Mouse (Mus musculus) forebrain, embryonic 12.5 days (tissue): Measurements from ENCODE around the gene Serpine2. TPM values are rescaled to one million over a fixed set of nuclear protein-coding genes. Genes with fewer than 3 reads are reported as not detected.
A peak's percentile ranks its signal among the peaks of the same experiment; 100 is the strongest.

Source experiments
- ATAC-seq: fragments of 200-750 bp; cut with Nextera tagmentation; 2 replicates; pipeline ENCODE4 v1.8.0; 2017; ENCODE audit warnings: moderate TSS enrichment; ENCODE audit not compliant: low FRiP score
- H3K27ac ChIP-seq: fragments of 300-500 bp; sonication (generic); 2 replicates; pipeline ENCODE4 v1.5.1; 2016; ENCODE audit warnings: mild to moderate bottlenecking
- H3K27me3 ChIP-seq: fragments of 300-500 bp; sonication (generic); 2 replicates; pipeline ENCODE4 v1.6.1; 2016; ENCODE audit warnings: mild to moderate bottlenecking
- H3K36me3 ChIP-seq: fragments of 300-500 bp; sonication (generic); replicated peaks from 2 replicates; pipeline ENCODE4 v1.6.1; 2016; ENCODE audit warnings: mild to moderate bottlenecking
- H3K4me1 ChIP-seq: fragments of 300-500 bp; sonication (generic); 2 replicates; pipeline ENCODE4 v1.6.1; 2016
- H3K4me2 ChIP-seq: fragments of 300-500 bp; sonication (generic); 2 replicates; pipeline ENCODE4 v1.6.1; 2016; ENCODE audit warnings: mild to moderate bottlenecking, moderate library complexity
- H3K4me3 ChIP-seq: fragments of 300-500 bp; sonication (generic); replicated peaks from 2 replicates; pipeline ENCODE4 v1.5.1; 2016; ENCODE audit warnings: mild to moderate bottlenecking
- H3K9ac ChIP-seq: fragments of 300-500 bp; sonication (generic); 2 replicates; pipeline ENCODE4 v1.6.1; 2016; ENCODE audit warnings: mild to moderate bottlenecking
- H3K9me3 ChIP-seq: fragments of 300-500 bp; sonication (generic); 2 replicates; pipeline ENCODE4 v1.6.1; 2016
- WGBS: fragments of 180-500 bp; shearing (Covaris S2); methylation state at CpG from one replicate; pipeline ENCODE4 v1.1.7; 2016; 5-methylcytosine and 5-hydroxymethylcytosine counted together
- polyA plus RNA-seq: library from polyadenylated mRNA; unstranded; fragments of >200 nt; fragmentation: Nextera tagmentation; extraction: Ambion mirVana; gene quantifications from 2 replicates; pipeline ENCODE4 v1.2.1, GENCODE M21; 2016

Gene Serpine2
- polyA plus RNA-seq, 1 experiment from 2014 or later, result 42.5 TPM

DNA sequence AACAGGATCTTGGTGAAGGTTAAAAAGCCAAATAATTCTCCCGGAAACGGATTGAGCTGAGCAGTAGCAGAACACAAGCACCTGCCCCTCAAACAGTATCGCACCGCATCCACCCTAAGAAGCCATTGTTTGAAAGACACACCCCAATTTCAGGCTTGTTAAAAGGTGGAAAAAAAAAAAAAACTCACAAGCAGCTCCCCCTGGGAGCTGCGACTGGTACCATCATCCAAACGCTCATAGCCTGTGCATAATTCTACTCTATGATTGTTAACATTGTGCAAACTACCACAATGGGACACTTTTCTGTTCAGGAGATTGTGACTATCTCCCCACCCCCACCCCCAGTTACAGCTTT lies 99.1 kb downstream of the Serpine2 start:
- Histone ChIP-seq H3K4me3 (peak overlapping the region; percentile 81), H3K4me1 (peaks cover 18% of the 10 kb centered on the region), H3K9me3 (no peaks in the 10 kb centered on the region), H3K9ac (peak overlapping the region; percentile 83; the same call in 1 of the 2 replicates), H3K36me3 (no peaks in the 10 kb centered on the region), H3K4me2 (peak overlapping the region; percentile 84), H3K27me3 (peaks cover 4% of the 10 kb centered on the region; the same call in 1 of the 2 replicates), H3K27ac (no peak overlapping the region)
- WGBS, result 0% methylated on average over 6 of the region's 6 CpGs
- ATAC-seq, result no peak; the same call in none of the 2 replicates

DNA sequence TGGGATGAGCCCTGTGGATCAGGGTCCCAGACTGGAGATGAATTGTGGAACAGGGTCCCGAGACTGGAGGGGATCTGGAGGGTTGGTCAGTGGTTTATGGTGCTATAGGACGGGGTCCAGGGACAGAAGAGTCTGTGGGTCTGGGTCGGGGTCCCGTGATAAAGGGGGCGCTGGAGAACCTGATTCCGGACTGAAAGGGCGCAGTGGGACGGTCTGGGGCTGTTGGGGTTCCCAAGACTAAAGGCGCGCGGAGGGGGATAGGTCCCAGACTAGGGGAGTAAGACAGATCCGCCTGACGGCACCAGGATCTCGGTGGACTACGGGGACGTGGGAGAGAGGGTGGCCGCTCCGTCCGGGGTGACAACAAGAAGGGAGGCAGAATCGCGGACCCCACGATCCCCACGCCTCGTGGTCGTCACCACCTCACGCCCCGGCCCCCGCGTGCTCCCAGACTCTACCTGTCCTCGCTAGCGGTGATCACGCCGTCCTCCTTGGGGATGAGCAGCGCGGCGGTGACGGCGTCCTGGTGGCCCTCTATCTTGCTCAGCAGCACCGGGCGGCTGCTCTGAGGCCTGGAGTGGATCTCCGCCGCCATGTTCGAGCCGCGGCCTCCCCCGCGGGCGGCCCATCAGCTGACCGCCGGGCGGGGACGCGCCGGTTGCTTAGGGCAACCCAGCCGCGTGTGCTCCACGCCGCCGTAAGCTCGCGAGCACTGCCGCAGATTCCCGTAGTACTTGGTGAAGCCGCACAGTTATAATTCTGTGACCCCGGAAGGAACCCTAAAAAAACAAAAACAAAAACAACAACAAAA lies 99.7 kb downstream of the Serpine2 start:
- no peaks in the 10 kb centered on the region for H3K36me3 ChIP-seq
- H3K4me1 ChIP-seq, result peaks cover 18% of the 10 kb centered on the region
- H3K27me3 ChIP-seq, result peaks cover 4% of the 10 kb centered on the region; the same call in 1 of the 2 replicates
- H3K4me2 ChIP-seq, result peak overlapping the region; percentile 84
- H3K9ac ChIP-seq, result peak overlapping the region; percentile 83
- peak overlapping the region; percentile 81 for H3K4me3 ChIP-seq
- peak overlapping the region; percentile 31; the same call in 1 of the 2 replicates for H3K27ac ChIP-seq
- peak; percentile 97 for ATAC-seq
- no peaks in the 10 kb centered on the region for H3K9me3 ChIP-seq
- under 1% methylated on average over 65 of the region's 65 CpGs for WGBS

DNA sequence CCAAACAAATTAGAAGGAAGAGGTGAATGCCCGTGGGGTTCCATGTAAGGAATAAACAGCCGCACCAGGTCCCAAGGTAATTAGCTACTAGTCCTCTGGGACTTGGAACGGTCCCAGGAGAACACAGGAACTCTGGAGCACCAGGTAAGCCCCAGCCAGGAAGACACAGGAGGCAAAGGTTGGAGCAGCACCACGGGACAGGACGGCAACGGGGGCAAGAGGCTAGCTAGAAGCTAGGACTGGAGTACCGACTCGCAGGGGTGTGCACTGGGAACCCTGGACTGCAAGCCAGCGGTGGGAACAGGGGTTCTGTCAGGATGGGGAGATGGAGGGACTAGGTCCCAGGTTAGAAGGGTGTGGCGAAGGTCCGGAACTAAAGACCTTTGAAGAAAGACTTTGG lies 100.3 kb downstream of the Serpine2 start:
- peak; percentile 12 for ATAC-seq
- peak overlapping the region; percentile 84 for H3K4me2 ChIP-seq
- peaks cover 4% of the 10 kb centered on the region; the same call in 1 of the 2 replicates for H3K27me3 ChIP-seq
- H3K27ac ChIP-seq, result no peak overlapping the region
- peak overlapping the region; percentile 81 for H3K4me3 ChIP-seq
- peaks cover 18% of the 10 kb centered on the region for H3K4me1 ChIP-seq
- H3K9ac ChIP-seq, result peak overlapping the region; percentile 83
- 9% methylated on average over 11 of the region's 11 CpGs for WGBS
- H3K9me3 ChIP-seq, result no peaks in the 10 kb centered on the region
- H3K36me3 ChIP-seq, result no peaks in the 10 kb centered on the region

DNA sequence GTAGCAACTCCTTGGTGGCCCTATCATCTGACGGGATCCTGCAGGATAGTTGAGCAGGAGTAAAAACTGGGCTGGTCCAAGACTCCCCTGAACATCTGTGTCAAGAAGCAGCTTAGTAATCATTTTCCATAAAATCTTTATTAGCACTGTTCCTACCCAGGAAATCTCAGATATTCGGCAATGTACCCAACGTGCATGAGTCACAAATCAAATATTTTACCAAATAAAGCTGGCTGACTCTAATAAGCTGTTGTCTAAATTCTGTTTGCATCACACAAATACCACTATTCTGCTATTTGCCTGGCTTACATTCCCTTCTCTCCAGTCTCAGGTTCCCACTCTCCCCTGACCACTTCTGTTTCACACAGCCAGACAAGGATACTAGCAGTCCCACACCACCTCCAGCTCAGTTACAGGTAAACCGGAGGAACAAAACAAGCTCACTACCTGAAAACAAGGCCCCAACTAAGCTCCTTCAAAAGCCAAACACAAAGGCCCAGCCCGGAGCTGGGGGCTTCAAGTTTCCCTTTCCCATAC lies 101.5 kb downstream of the Serpine2 start:
- H3K4me1 ChIP-seq, result peaks cover 18% of the 10 kb centered on the region
- H3K27me3 ChIP-seq, result peaks cover 4% of the 10 kb centered on the region; the same call in 1 of the 2 replicates
- H3K9me3 ChIP-seq, result no peaks in the 10 kb centered on the region
- peak overlapping the region; percentile 35 for H3K4me2 ChIP-seq
- H3K9ac ChIP-seq, result no peak overlapping the region
- no peak overlapping the region for H3K27ac ChIP-seq
- no peak for ATAC-seq
- H3K4me3 ChIP-seq, result no peak overlapping the region
- WGBS, result 60% methylated on average over 5 of the region's 5 CpGs
- H3K36me3 ChIP-seq, result no peaks in the 10 kb centered on the region

DNA sequence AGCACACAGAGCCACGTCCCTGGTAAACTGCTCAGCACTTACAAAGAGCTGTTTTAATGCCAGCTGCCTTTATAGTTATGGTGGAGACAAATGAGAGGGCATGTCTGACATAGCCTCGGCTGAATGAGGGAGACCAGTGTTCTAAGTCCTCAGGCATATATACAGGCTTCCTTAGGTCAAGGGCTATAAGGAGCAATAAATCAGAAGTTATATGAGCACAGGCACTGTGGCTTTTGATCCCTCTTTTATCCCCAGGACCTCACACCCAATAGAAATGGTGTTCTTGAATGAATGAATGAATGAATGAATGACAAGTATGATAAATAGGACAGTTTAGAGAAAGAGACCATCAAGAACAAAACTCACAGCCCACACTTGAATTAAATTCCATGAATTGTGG lies 102.0 kb downstream of the Serpine2 start:
- no peak for ATAC-seq
- Histone ChIP-seq H3K36me3 (no peaks in the 10 kb centered on the region), H3K4me1 (peaks cover 18% of the 10 kb centered on the region), H3K4me3 (no peak overlapping the region), H3K9ac (no peak overlapping the region), H3K4me2 (no peak overlapping the region), H3K27me3 (peaks cover 4% of the 10 kb centered on the region; the same call in 1 of the 2 replicates), H3K9me3 (no peaks in the 10 kb centered on the region), H3K27ac (no peak overlapping the region)
- WGBS, result 56% methylated on average over 2 of the region's 2 CpGs

DNA sequence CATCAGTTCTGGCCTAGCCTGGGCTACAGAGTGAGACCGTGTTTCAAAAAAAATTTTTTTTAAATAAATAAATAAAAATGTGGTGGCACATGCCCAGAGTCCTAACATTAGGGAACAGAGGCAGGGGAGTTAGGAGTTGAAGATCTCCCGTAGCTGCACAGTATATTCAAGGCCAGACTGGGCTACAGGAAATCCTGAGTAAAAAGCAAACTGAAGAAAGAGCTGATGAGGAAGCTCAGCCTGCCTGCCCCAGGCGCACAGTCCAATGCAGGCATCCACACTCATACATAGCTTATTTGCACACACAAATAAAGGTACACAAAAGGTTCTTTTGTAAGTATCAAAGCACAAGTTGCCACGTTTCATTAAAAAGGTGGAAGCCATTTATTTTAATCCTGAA lies 103.4 kb downstream of the Serpine2 start:
- no peak overlapping the region for H3K9ac ChIP-seq
- WGBS, result 80% methylated on average over 4 of the region's 4 CpGs
- no peak overlapping the region for H3K27ac ChIP-seq
- H3K4me1 ChIP-seq, result peaks cover 18% of the 10 kb centered on the region
- H3K4me2 ChIP-seq, result no peak overlapping the region
- ATAC-seq, result no peak
- H3K36me3 ChIP-seq, result no peaks in the 10 kb centered on the region
- H3K4me3 ChIP-seq, result no peak overlapping the region
- H3K9me3 ChIP-seq, result no peaks in the 10 kb centered on the region
- no peaks in the 10 kb centered on the region for H3K27me3 ChIP-seq

DNA sequence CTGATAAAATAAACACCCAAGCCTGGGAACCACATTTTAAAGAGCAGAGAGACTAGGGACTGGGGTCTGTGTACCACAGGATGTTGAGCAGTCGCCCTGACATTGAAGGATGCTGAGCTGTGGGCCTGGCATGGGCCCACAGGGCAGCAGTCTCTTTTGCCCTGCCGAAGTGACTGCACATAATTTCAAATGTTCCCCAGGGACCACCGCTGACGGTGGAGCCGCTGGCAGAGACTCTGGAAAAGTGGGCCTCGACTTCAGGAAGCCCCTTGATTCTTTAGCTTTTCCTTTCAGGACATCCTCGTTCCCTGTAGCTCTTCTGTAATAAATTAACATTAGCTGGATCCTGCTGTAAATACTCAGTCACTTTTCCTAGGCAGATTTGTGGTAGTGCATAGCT lies 103.8 kb downstream of the Serpine2 start:
- 84% methylated on average over 7 of the region's 7 CpGs for WGBS
- no peak overlapping the region for H3K27ac ChIP-seq
- H3K9me3 ChIP-seq, result no peaks in the 10 kb centered on the region
- H3K4me3 ChIP-seq, result no peak overlapping the region
- no peaks in the 10 kb centered on the region for H3K36me3 ChIP-seq
- H3K9ac ChIP-seq, result no peak overlapping the region
- H3K4me2 ChIP-seq, result no peak overlapping the region
- peaks cover 18% of the 10 kb centered on the region for H3K4me1 ChIP-seq
- ATAC-seq, result no peak
- no peaks in the 10 kb centered on the region for H3K27me3 ChIP-seq

DNA sequence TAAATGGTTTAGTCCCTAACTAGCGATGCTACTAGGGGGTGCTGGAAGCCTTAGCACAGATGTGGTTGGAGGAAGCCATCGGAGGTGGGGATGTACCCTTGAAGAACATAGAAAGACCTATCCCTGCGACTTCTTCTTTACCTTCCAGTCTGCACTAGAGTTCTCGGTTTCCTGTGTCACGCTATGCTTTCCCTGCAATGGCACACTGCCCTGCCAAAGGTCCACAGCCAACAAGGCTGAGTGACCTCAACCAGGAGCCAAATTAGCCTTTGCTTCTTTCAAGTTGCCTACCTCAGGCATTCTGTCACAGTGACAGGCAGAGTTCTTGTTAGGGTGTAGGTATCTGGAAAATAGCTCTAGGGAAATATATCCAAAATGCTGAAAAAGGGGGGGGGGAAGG lies 104.6 kb downstream of the Serpine2 start:
- no peaks in the 10 kb centered on the region for H3K27me3 ChIP-seq
- WGBS, result 91% methylated on average over 5 of the region's 5 CpGs

DNA sequence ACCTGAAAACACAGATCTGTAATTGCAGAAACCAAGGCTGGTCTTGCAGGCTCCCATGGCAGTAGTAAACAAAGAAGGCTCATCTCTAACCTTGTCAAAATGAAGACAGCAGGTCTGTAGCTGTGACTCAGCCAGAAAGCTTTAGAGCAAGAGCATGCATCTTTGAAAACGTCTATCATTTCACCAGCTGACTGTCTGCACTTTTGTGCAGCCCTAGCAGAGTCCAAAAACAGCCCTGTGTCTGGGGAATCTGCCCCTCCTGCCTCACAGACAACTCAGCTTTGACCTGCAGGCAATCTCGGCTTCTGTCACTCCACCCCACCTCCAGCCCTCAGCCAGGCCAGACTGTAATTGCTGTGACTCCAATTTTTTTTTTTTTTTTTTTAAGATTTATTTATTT lies 105.6 kb downstream of the Serpine2 start:
- Histone ChIP-seq H3K4me2 (no peak overlapping the region), H3K27me3 (no peaks in the 10 kb centered on the region), H3K4me3 (no peak overlapping the region), H3K36me3 (no peaks in the 10 kb centered on the region), H3K4me1 (peaks cover 11% of the 10 kb centered on the region), H3K9ac (no peak overlapping the region), H3K27ac (no peak overlapping the region), H3K9me3 (no peaks in the 10 kb centered on the region)
- ATAC-seq, result no peak
- 73% methylated on average over 2 of the region's 2 CpGs for WGBS

More for the DNA sequence above, 104.6 kb downstream of the Serpine2 start:
- no peak for ATAC-seq
- Histone ChIP-seq H3K9me3 (no peaks in the 10 kb centered on the region), H3K9ac (no peak overlapping the region), H3K4me3 (no peak overlapping the region), H3K27ac (no peak overlapping the region), H3K36me3 (no peaks in the 10 kb centered on the region), H3K4me2 (no peak overlapping the region), H3K4me1 (peaks cover 18% of the 10 kb centered on the region)

DNA sequence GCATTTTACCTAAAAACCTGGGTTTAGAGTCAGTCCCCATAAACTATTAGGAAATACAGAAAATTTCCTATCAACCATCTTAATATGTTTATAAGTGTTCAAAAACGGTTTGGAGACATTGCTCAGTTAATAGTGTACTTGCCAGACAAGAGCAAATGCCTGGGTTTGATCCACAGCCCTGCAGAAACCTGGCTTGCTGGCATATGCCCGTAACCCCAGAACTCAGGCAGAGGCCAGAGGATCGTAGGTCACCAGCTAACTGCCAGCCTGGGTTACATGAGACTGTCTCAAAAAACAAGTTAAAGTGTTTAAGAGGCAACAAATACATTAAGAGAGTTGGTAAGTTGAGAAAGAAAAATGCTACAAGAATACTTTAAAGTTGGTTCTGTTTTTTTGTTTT lies 106.0 kb downstream of the Serpine2 start:
- no peak overlapping the region for H3K27ac ChIP-seq
- WGBS, result 95% methylated on average over 3 of the region's 3 CpGs

DNA sequence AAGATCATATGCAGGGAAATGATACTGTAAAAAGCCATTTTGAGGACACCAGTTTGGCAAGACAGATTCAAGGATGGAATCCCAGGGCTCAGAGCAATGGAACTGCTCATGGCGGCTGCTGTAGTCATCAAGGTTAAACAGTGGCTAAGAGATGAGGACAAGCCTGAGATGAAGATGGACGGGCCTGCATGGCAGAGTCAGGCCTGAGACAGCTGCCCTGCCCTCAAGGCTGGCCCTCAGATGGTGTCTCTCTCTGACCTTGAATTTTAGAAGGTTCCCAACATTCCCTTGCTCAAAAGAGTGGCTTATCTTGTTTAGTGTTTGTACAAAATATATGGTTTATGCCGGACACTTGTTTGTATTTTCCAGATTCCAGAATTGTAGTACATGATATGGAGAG lies 107.5 kb downstream of the Serpine2 start:
- H3K27ac ChIP-seq, result no peak overlapping the region
- 97% methylated on average over 3 of the region's 3 CpGs for WGBS
- ATAC-seq, result no peak

More for the DNA sequence above, 106.0 kb downstream of the Serpine2 start:
- Histone ChIP-seq H3K27me3 (no peaks in the 10 kb centered on the region), H3K9ac (no peak overlapping the region), H3K4me3 (no peak overlapping the region), H3K36me3 (no peaks in the 10 kb centered on the region), H3K4me1 (peaks cover 8% of the 10 kb centered on the region), H3K4me2 (no peak overlapping the region), H3K9me3 (no peaks in the 10 kb centered on the region)
- ATAC-seq, result no peak

DNA sequence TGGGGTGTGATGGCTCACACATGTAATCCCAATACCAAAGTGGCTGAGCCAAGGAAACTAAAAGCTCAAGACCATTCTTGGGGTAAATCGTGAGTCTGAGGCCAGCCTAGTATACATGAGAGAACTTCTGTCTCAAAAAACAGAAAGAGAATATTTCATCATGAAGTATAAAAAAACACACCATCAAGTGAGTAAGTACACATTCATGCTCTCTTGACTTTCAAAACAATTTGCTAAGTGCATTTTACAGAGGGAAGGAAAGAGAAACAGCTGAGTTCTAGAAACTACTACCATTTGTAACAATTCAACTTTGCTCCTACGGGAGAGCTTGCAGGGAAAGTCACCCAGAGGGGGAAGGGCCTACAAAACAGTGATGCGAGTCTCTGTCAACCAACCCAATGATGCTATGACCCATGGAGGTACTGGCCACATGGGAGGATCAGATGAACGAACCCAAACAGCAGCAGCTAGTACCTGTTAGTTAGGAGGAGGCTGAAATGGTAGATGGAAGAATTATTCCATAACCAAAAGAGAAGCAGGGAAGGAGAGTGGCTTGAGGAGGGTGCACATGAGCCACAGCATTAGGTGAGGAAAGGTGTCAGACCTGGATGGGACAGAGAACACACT lies 108.2 kb downstream of the Serpine2 start:
- no peak overlapping the region for H3K27ac ChIP-seq
- H3K9ac ChIP-seq, result no peak overlapping the region
- WGBS, result 88% methylated on average over 4 of the region's 4 CpGs
- no peaks in the 10 kb centered on the region; the same call in 1 of the 2 replicates for H3K4me1 ChIP-seq
- no peaks in the 10 kb centered on the region for H3K36me3 ChIP-seq
- H3K9me3 ChIP-seq, result no peaks in the 10 kb centered on the region
- no peak overlapping the region for H3K4me3 ChIP-seq
- H3K4me2 ChIP-seq, result no peak overlapping the region
- H3K27me3 ChIP-seq, result no peaks in the 10 kb centered on the region
- no peak for ATAC-seq

More for the DNA sequence above, 107.5 kb downstream of the Serpine2 start:
- H3K4me2 ChIP-seq, result no peak overlapping the region
- no peaks in the 10 kb centered on the region for H3K36me3 ChIP-seq
- H3K4me1 ChIP-seq, result no peaks in the 10 kb centered on the region; the same call in 1 of the 2 replicates
- no peak overlapping the region for H3K4me3 ChIP-seq
- no peak overlapping the region for H3K9ac ChIP-seq
- no peaks in the 10 kb centered on the region for H3K27me3 ChIP-seq
- no peaks in the 10 kb centered on the region for H3K9me3 ChIP-seq
